Mouse (Mus musculus): ENCODE measurements at regions not wholly inside any gene's neighbourhood (a gene's known extent, or its start where the extent isn't known, plus 50 kb on each side); places are given as distances from the start of the nearest gene placed in this dataset.

DNA sequence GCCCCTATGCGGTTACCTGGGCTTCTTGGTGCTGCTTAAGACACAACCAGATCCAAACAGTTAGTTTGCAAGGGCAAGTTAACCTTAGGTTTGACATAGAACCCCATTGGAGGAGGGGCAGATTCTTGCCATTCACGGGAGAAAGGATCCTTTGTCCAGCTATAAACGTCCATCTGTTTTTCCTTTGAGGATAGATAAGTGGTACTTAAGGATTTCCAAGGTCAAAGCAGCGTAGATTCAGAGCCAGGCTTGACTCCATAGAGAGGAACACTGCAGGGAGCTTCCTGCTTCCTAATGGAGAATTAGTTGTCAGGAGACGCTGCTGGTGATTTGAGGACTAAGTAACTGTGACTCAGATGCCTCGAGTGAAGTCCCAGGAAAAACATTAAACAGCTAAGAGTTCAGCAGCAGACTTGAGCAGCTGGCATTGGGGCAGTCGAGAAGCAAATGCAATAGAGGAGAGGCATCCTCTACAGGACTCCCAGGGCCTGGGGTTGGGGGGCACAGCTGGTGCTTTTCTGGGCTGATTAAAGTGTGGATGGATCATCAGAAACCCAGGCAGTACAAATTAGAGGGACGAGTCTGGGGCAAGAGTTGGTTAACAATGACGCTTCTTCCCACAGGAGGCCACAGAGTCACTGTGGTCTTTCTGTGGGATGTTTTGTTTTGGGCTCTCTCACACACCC is 322.8 kb downstream of the Med10 start:
- TF ChIP-seq CHD1 (IDR thresholded peaks at IDR 0.05; ENCODE audit: low read depth, low read length): no peak
- TF ChIP-seq POLR2A (IDR thresholded peaks at IDR 0.05; ENCODE audit: low read depth, low read length): no peak
- no peak for TF ChIP-seq CTCF (conservative IDR thresholded peaks at IDR 0.05 in 1 of 2, IDR thresholded peaks at IDR 0.05 in 1 of 2; ENCODE audit: low read depth in 2 of 2, low read length in 2 of 2)
- TF ChIP-seq ZC3H11A (IDR thresholded peaks at IDR 0.05; ENCODE audit: low read depth, low read length): no peak
- TF ChIP-seq ZNF384 (IDR thresholded peaks at IDR 0.05; ENCODE audit: low read depth, low read length): no peak
- TF ChIP-seq PAX5 (IDR thresholded peaks at IDR 0.05; ENCODE audit: low read length): no peak
- TF ChIP-seq EP300 (IDR thresholded peaks at IDR 0.05; ENCODE audit: low read length): no peak
- no peak for TF ChIP-seq NELFE (IDR thresholded peaks at IDR 0.05; ENCODE audit: low read depth, low read length)
- TF ChIP-seq MAFK (IDR thresholded peaks at IDR 0.05; ENCODE audit: insufficient replicate concordance, low read length): no peak
- TF ChIP-seq TCF12 (IDR thresholded peaks at IDR 0.05; ENCODE audit: low read depth, low read length): no peak
- no peak for TF ChIP-seq MAX (IDR thresholded peaks at IDR 0.05; ENCODE audit: low read length)
- TF ChIP-seq BHLHE40 (IDR thresholded peaks at IDR 0.05; ENCODE audit: low read depth, low read length): no peak
- TF ChIP-seq SIN3A (IDR thresholded peaks at IDR 0.05; ENCODE audit: low read length): no peak
- no peak for TF ChIP-seq E2F4 (IDR thresholded peaks at IDR 0.05; ENCODE audit: insufficient replicate concordance, low read depth, low read length)
